In the genomic region with DNA sequence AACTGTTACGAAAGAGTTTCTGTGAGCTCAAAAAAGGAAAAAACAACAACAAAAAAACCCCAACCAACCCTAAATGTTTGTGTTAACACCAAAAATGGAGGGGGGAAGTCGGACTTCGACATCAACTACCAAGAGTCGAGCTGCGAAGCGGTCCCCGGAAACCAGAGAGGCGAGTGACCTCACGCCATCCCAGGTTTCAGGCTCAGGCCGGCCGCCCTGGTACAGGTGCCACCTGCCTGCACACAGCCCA, we compare ENCODE assay signal across 9 mouse cellular contexts. TPM values are rescaled to one million over a fixed set of nuclear protein-coding genes. Genes with fewer than 3 reads are reported as not detected.
A peak's percentile ranks its signal among the peaks of the same experiment; 100 is the strongest.
DNase-seq lines count a peak whose midpoint lies in the region; ATAC-seq and TF ChIP-seq lines count a peak whose summit lies in the region.
"Had no signal": no experiment of that assay in that cellular context is flagged by ENCODE, and none has a peak within 500 bp of the region (broad histone marks: within the 10 kb centered on the region; RNA-seq: fewer than 3 reads in every experiment).

No protein-coding gene starts in this region.

- peaks cover 43% of the 10 kb centered on the region for H3K4me1 ChIP-seq in heart, embryonic 13.5 days
- peaks cover 62% of the 10 kb centered on the region for H3K4me1 ChIP-seq in E14TG2a.4 (replicated peaks; ENCODE audit: low read depth, low read length)
- peaks cover 34% of the 10 kb centered on the region for H3K4me1 ChIP-seq in forebrain, embryonic 16.5 days (replicated peaks; ENCODE audit: control insufficient read depth, insufficient read depth, low read length)

- H3K27me3 ChIP-seq in heart, embryonic 13.5 days (replicated peaks) = no peaks in the 10 kb centered on the region
- H3K27me3 ChIP-seq in E14TG2a.4 (ENCODE audit: insufficient read depth, low read length) = no peaks in the 10 kb centered on the region
- H3K27me3 ChIP-seq in forebrain, embryonic 16.5 days (replicated peaks; ENCODE audit: control insufficient read depth, insufficient read depth, low read length) = no peaks in the 10 kb centered on the region

- H3K36me3 ChIP-seq in heart, embryonic 13.5 days = no peaks in the 10 kb centered on the region
- H3K36me3 ChIP-seq in E14TG2a.4 (ENCODE audit: insufficient read depth, low read length) = peaks cover 15% of the 10 kb centered on the region
- H3K36me3 ChIP-seq in forebrain, embryonic 16.5 days (ENCODE audit: control insufficient read depth, insufficient read depth) = no peaks in the 10 kb centered on the region
- no peaks in the 10 kb centered on the region for H3K36me3 ChIP-seq in macrophage (ENCODE audit: inconsistent target)

- H3K27ac ChIP-seq in heart, embryonic 13.5 days (replicated peaks) = peak overlapping the region; percentile 94
- H3K27ac ChIP-seq in forebrain, embryonic 16.5 days (ENCODE audit: low read length) = peak overlapping the region; percentile 89
- peak overlapping the region; percentile 85 for H3K27ac ChIP-seq in macrophage

- H3K4me3 ChIP-seq in heart, embryonic 13.5 days = peak overlapping the region; percentile 73
- H3K4me3 ChIP-seq in E14TG2a.4 (replicated peaks; ENCODE audit: low read length) (peak overlapping the region; percentile 93), macrophage (ENCODE audit: inconsistent target) (peak overlapping the region; percentile 73)
- peak overlapping the region; percentile 96 for H3K4me3 ChIP-seq in forebrain, embryonic 16.5 days (replicated peaks; ENCODE audit: low read length)

- H3K9me3 ChIP-seq in heart, embryonic 13.5 days = no peaks in the 10 kb centered on the region
- no peaks in the 10 kb centered on the region for H3K9me3 ChIP-seq in E14TG2a.4 (ENCODE audit: low read length)
- H3K9me3 ChIP-seq in forebrain, embryonic 16.5 days (ENCODE audit: control insufficient read depth, low read length) = no peaks in the 10 kb centered on the region

- DNase-seq in heart, adult 8-10 months (ENCODE audit: low spot score) = no peak
- DNase-seq in frontal cortex, postnatal 25 days (ENCODE audit: low spot score in 2 of 2) = no peak
- no peak for DNase-seq in MN1 (ENCODE audit: low spot score)
- no peak for DNase-seq in gastrocnemius, adult 18-20 months (ENCODE audit: low spot score)

- peak overlapping the region; percentile 90 for H3K9ac ChIP-seq in heart, embryonic 13.5 days
- H3K9ac ChIP-seq in forebrain, embryonic 16.5 days (replicated peaks; ENCODE audit: low read depth, low read length) = peak overlapping the region; percentile 97

- no peak for ATAC-seq in heart, embryonic 13.5 days (ENCODE audit: extremely low read depth, insufficient number of reproducible peaks, low FRiP score, low TSS enrichment)
- ATAC-seq in forebrain, embryonic 16.5 days = no peak

- under 1% methylated on average over 11 of the region's 11 CpGs for WGBS in heart, embryonic 13.5 days
- 0% methylated on average over 11 of the region's 11 CpGs for WGBS in forebrain, embryonic 16.5 days
- WGBS in macrophage (ENCODE audit: missing documents) = 0% methylated on average over 11 of the region's 11 CpGs

- no peak for TF ChIP-seq CTCF in E14TG2a.4 (conservative IDR thresholded peaks at IDR 0.05; ENCODE audit: low read length)

- peak overlapping the region; percentile 94 for H3K4me2 ChIP-seq in heart, embryonic 13.5 days
- H3K4me2 ChIP-seq in forebrain, embryonic 16.5 days (ENCODE audit: low read length) = peak overlapping the region; percentile 91

- peaks cover 52% of the 10 kb centered on the region for H3K79me2 ChIP-seq in macrophage (ENCODE audit: inconsistent target)

RNA-seq across cellular contexts. Expression of gene Klf13, which starts 1.8 kb away (rescaled TPM):
- polyA plus RNA-seq in heart, embryonic 13.5 days (2015; fragmentation: Nextera tagmentation; extraction: Ambion mirVana) = 16.0 and 16.6 TPM in 2 replicates
- 10 to 100 TPM; 39.6 to 53.1 (median 47.7) TPM for total RNA-seq in heart, adult 8-10 months (2022)
- polyA plus RNA-seq in forebrain, embryonic 16.5 days (2015; fragmentation: Nextera tagmentation; extraction: Ambion mirVana) = 31.1 and 33.7 TPM in 2 replicates
- total RNA-seq in macrophage (2018; cell fraction: chromatin; rRNA removed) = 100 to 1,000 TPM in 19 of 26 experiments, 10 to 100 TPM in 7; 57.4 to 205 (median 131) TPM
- 10 to 100 TPM; 37.1 to 73.4 (median 56.6) TPM for total RNA-seq in macrophage (2018; cell fraction: cytosol; rRNA removed)
- total RNA-seq in macrophage (2018; cell fraction: nucleus; rRNA removed) = 100 to 1,000 TPM in 12 of 26 experiments, 10 to 100 TPM in 14; 55.9 to 254 (median 96.4) TPM
- 20.8 to 38.0 TPM (median 22.5 TPM) in 3 replicates for polyA plus RNA-seq in macrophage (2018)
- total RNA-seq in gastrocnemius, adult 18-20 months (2021) = 10 to 100 TPM; 33.3 to 55.3 TPM

RNA-seq across cellular contexts. Expression of gene E030018B13Rik, which starts 20.3 kb away (rescaled TPM):
- not detected in 2 replicates for polyA plus RNA-seq in heart, embryonic 13.5 days (2015; fragmentation: Nextera tagmentation; extraction: Ambion mirVana)
- total RNA-seq in heart, adult 8-10 months (2022) = not detected
- polyA plus RNA-seq in forebrain, embryonic 16.5 days (2015; fragmentation: Nextera tagmentation; extraction: Ambion mirVana) = 0.35 TPM in 1 of 2 replicates, not detected in the other
- total RNA-seq in macrophage (2018; cell fraction: chromatin; rRNA removed) = not detected
- total RNA-seq in macrophage (2018; cell fraction: cytosol; rRNA removed) = not detected
- under 1 TPM in 1 of 26 experiments, not detected in 25; 0.57 TPM for total RNA-seq in macrophage (2018; cell fraction: nucleus; rRNA removed)
- not detected in 3 replicates for polyA plus RNA-seq in macrophage (2018)
- total RNA-seq in gastrocnemius, adult 18-20 months (2021) = not detected
- total RNA-seq: neutrophil, adult 5-6 weeks had no signal
